Mouse (Mus musculus) hindbrain, embryonic 15.5 days (tissue): ENCODE results near the gene Clspn. TPM values are rescaled to one million over a fixed set of nuclear protein-coding genes. Genes with fewer than 3 reads are reported as not detected.
A peak's percentile ranks its signal among the peaks of the same experiment; 100 is the strongest.
"Not testable (repeated sequence)": the region's sequence is repeated elsewhere in the genome, so short reads cannot be mapped to it uniquely, and the experiment has no call there.

Experiments
- ATAC-seq: fragments of 200-750 bp; cut with Nextera tagmentation; 2 replicates; pipeline ENCODE4 v1.8.0; 2017; ENCODE audit warnings: low read depth, moderate number of reproducible peaks, moderate TSS enrichment; ENCODE audit not compliant: low FRiP score
- H3K27ac ChIP-seq: fragments of 300-500 bp; sonication (generic); replicated peaks from 2 replicates; pipeline ENCODE4 v1.5.1; 2015; ENCODE audit warnings: mild to moderate bottlenecking, inconsistent platforms
- H3K27me3 ChIP-seq: fragments of 300-500 bp; sonication (generic); 2 replicates; pipeline ENCODE4 v1.6.1; 2015; ENCODE audit warnings: control low read depth, inconsistent platforms
- H3K36me3 ChIP-seq: fragments of 300-500 bp; sonication (generic); 2 replicates; pipeline ENCODE4 v1.6.1; 2015; ENCODE audit warnings: control low read depth, inconsistent platforms
- H3K4me1 ChIP-seq: fragments of 300-500 bp; sonication (generic); replicated peaks from 2 replicates; pipeline ENCODE4 v1.6.1; 2015; ENCODE audit warnings: control low read depth, inconsistent platforms
- H3K4me2 ChIP-seq: fragments of 300-500 bp; sonication (generic); 2 replicates; pipeline ENCODE4 v1.6.1; 2015; ENCODE audit warnings: moderate library complexity, mild to moderate bottlenecking, inconsistent platforms
- H3K4me3 ChIP-seq: fragments of 300-500 bp; sonication (generic); 2 replicates; pipeline ENCODE4 v1.5.1; 2015; ENCODE audit warnings: mild to moderate bottlenecking, inconsistent platforms
- H3K9ac ChIP-seq: fragments of 300-500 bp; sonication (generic); 2 replicates; pipeline ENCODE4 v1.6.1; 2015; ENCODE audit warnings: inconsistent platforms
- H3K9me3 ChIP-seq: fragments of 300-500 bp; sonication (generic); 2 replicates; pipeline ENCODE4 v1.6.1; 2016; ENCODE audit warnings: control low read depth, inconsistent platforms
- WGBS: fragments of 180-500 bp; shearing (Covaris S2); methylation state at CpG from one replicate; pipeline ENCODE4 v1.1.7; 2015; 5-methylcytosine and 5-hydroxymethylcytosine counted together
- polyA plus RNA-seq: library from polyadenylated mRNA; unstranded; fragments of >200 nt; fragmentation: Nextera tagmentation; extraction: Ambion mirVana; gene quantifications from 2 replicates; pipeline ENCODE4 v1.2.1, GENCODE M21; 2015

The Clspn gene
- 8.8 and 9.5 TPM in 2 replicates for polyA plus RNA-seq

- Histone ChIP-seq H3K27me3 (no peaks in the 10 kb centered on the region), H3K4me1 (peaks cover 10% of the 10 kb centered on the region), H3K9ac (peak within 1 kb of the TSS; percentile 52), H3K36me3 (no peaks in the 10 kb centered on the region), H3K9me3 (no peaks in the 10 kb centered on the region), H3K4me3 (peak within 1 kb of the TSS; percentile 90), H3K27ac (0 out of 2 replicates have a peak within 1 kb of the TSS, but pooled peaks have one; percentile 48), H3K4me2 (peak within 1 kb of the TSS; percentile 95)
- WGBS, result under 1% methylated on average over 54 of the region's 54 CpGs
- ATAC-seq, result peak; percentile 97
Measured at GRCm38 (mm10) chr4:126556809-126557711, at the start of gene Clspn. Gene Clspn (plus strand): TSS chr4:126556935.

- H3K4me2 ChIP-seq, result no peak overlapping the region
- H3K27ac ChIP-seq, result no peak overlapping the region
- H3K4me3 ChIP-seq, result no peak overlapping the region
- no peaks in the 10 kb centered on the region for H3K4me1 ChIP-seq
- H3K9me3 ChIP-seq, result no peaks in the 10 kb centered on the region
- H3K27me3 ChIP-seq, result no peaks in the 10 kb centered on the region
- peaks cover 80% of the 10 kb centered on the region for H3K36me3 ChIP-seq
- ATAC-seq, result no peak
- H3K9ac ChIP-seq, result no peak overlapping the region
- 81% methylated on average over 14 of the region's 14 CpGs for WGBS
Measured at GRCm38 (mm10) chr4:126508110-126508899, 48.4 kb upstream of the Clspn start.

GRCm38 (mm10) chr4:126509072-126509471 lies 47.7 kb upstream of the Clspn start:
- Histone ChIP-seq H3K36me3 (peaks cover 83% of the 10 kb centered on the region), H3K9me3 (no peaks in the 10 kb centered on the region)
- WGBS, result 97% methylated on average over 2 of the region's 2 CpGs

GRCm38 (mm10) chr4:126511013-126511412 lies 45.7 kb upstream of the Clspn start:
- 89% methylated on average over 5 of the region's 5 CpGs for WGBS
- Histone ChIP-seq H3K4me3 (no peak overlapping the region), H3K4me2 (no peak overlapping the region), H3K4me1 (no peaks in the 10 kb centered on the region), H3K27me3 (no peaks in the 10 kb centered on the region), H3K9ac (no peak overlapping the region), H3K9me3 (no peaks in the 10 kb centered on the region), H3K27ac (no peak overlapping the region), H3K36me3 (peaks cover 84% of the 10 kb centered on the region)
- no peak for ATAC-seq

More at GRCm38 (mm10) chr4:126509072-126509471, 47.7 kb upstream of the Clspn start:
- H3K4me1 ChIP-seq, result no peaks in the 10 kb centered on the region
- no peak for ATAC-seq
- no peaks in the 10 kb centered on the region for H3K27me3 ChIP-seq
- H3K4me3 ChIP-seq, result no peak overlapping the region
- no peak overlapping the region for H3K4me2 ChIP-seq
- H3K9ac ChIP-seq, result no peak overlapping the region
- no peak overlapping the region for H3K27ac ChIP-seq

DNA sequence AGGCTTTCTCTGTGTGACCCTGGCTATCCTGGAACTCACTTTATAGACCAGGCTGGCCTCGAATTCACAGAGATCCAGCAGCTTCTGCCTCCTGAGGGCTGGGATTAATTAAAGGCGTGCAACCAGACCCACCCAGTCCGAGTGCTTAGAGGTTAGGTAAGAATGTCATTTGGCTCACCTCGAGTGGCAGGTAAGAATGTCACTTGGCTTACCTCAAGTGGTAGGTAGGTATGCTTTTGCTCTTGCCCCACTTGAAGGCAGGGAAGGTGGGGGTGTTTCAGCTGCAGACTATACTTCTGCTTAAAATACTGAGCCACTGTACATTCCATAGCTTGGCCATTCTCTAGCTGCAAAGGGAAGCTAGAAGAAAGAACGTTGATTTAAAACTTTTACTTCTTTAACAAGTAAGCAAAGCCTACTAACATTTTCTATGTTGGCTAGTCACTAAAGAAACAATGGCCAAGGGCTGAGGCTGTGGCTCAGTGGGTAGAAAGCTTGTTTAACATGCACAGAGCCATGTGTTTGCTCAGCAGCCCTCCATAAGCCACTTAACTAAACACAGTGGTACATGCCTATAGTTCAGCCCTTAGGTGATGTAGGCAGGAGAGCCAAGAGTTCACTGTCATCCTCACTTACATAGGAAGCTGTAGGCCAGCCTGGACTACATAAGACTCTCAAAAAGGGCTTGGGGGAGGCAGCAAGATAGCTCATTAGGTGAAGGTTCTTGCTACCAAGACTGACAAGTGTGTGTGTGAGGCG lies 44.2 kb upstream of the Clspn start:
- no peaks in the 10 kb centered on the region for H3K27me3 ChIP-seq
- H3K9me3 ChIP-seq, result no peaks in the 10 kb centered on the region
- H3K4me1 ChIP-seq, result no peaks in the 10 kb centered on the region
- H3K27ac ChIP-seq, result no peak overlapping the region
- no peak overlapping the region for H3K4me3 ChIP-seq
- peaks cover 84% of the 10 kb centered on the region for H3K36me3 ChIP-seq
- no peak for ATAC-seq
- no peak overlapping the region for H3K9ac ChIP-seq
- WGBS, result 93% methylated on average over 6 of the region's 6 CpGs
- no peak overlapping the region for H3K4me2 ChIP-seq

DNA sequence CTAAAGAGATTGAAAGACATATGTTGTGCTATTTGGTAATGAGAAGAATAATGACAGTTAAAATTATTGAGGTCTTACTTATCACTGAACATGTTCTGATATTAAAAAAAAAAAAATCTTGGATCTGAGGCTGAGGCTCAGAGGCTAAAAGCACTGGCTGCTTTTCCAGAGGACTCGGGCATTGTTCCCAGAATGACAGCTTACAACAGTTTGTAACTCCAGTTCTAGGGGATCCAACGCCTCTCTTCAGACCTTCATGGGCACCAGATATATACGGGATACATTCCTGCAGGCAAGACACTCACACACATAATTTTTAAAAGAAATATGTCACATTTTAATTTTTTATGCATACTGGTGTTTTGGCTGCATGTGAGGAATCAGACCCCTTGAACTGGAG lies 30.6 kb upstream of the Clspn start:
- Histone ChIP-seq H3K9me3 (no peaks in the 10 kb centered on the region), H3K27me3 (no peaks in the 10 kb centered on the region), H3K36me3 (peaks cover 25% of the 10 kb centered on the region), H3K27ac (no peak overlapping the region), H3K4me2 (no peak overlapping the region), H3K4me1 (peaks cover under 1% of the 10 kb centered on the region), H3K4me3 (no peak overlapping the region), H3K9ac (no peak overlapping the region)
- WGBS, result 89% methylated on average over 3 of the region's 3 CpGs
- no peak for ATAC-seq

- no peak for ATAC-seq
- Histone ChIP-seq H3K27ac (no peak overlapping the region), H3K27me3 (no peaks in the 10 kb centered on the region), H3K9ac (no peak overlapping the region), H3K36me3 (peaks cover 19% of the 10 kb centered on the region), H3K4me3 (no peak overlapping the region), H3K9me3 (no peaks in the 10 kb centered on the region), H3K4me2 (no peak overlapping the region), H3K4me1 (peaks cover 6% of the 10 kb centered on the region)
- WGBS, result 96% methylated on average over 5 of the region's 5 CpGs
Measured at GRCm38 (mm10) chr4:126526828-126527227, 29.9 kb upstream of the Clspn start.

DNA sequence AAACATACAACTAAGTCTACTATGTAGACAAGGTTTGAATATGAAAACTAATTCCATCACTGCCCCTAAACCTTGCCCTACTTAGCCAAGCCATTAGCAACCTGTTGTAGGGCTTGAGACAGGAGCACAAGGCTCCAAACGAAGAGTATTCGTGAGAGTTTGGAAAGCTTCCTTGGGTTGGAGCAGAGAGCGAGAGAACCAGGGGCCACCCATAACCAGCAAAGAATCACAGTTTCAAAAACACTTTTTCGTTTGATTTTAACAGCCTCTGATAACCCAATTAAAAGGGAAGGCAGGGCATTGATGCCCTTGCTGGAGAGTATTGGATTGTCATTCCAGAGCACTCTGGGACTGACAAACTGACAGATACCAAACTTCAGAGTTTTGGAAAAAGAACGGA lies 24.4 kb upstream of the Clspn start:
- Histone ChIP-seq H3K4me1 (peaks cover 18% of the 10 kb centered on the region), H3K27ac (no peak overlapping the region)

GRCm38 (mm10) chr4:126532827-126533728 lies 23.7 kb upstream of the Clspn start, which contains the start of gene Ago4:
Gene Ago4 (minus strand): TSS chr4:126533472.
- Histone ChIP-seq H3K4me2 (peak within 1 kb of the TSS; percentile 79), H3K36me3 (no peaks in the 10 kb centered on the region), H3K9ac (peak within 1 kb of the TSS; percentile 88), H3K27me3 (no peaks in the 10 kb centered on the region), H3K4me3 (peak within 1 kb of the TSS; percentile 90), H3K4me1 (peaks cover 18% of the 10 kb centered on the region), H3K9me3 (no peaks in the 10 kb centered on the region), H3K27ac (peak within 1 kb of the TSS; percentile 83)
- under 1% methylated on average over 94 of the region's 120 CpGs for WGBS
- ATAC-seq, result peak; percentile 95

More for the DNA sequence above, 24.4 kb upstream of the Clspn start:
- WGBS, result 25% methylated on average over 5 of the region's 5 CpGs
- Histone ChIP-seq H3K27me3 (no peaks in the 10 kb centered on the region), H3K36me3 (no peaks in the 10 kb centered on the region), H3K9ac (peak overlapping the region; percentile 88), H3K9me3 (no peaks in the 10 kb centered on the region), H3K4me2 (peak overlapping the region; percentile 79), H3K4me3 (peak overlapping the region; percentile 90)
- ATAC-seq, result no peak

DNA sequence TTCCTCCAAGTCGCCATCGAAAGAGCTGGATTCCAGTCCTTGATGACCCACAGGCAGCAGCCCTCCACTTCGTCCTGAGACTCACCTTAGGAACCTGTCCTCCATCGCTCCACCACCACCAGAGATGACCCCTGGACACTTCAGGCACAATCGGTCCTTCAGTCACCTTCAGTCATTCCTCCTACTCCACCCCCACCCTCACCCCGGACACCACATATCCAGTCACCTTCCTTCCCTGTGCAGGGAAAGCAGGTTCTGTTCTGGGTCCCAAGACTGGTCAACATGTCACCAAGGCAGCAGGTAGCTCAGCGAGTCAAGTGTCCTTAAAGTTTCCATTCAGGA lies 23.0 kb upstream of the Clspn start:
- peak overlapping the region; percentile 83 for H3K27ac ChIP-seq
- no peaks in the 10 kb centered on the region for H3K27me3 ChIP-seq
- peak overlapping the region; percentile 90 for H3K4me3 ChIP-seq
- peak; percentile 75 for ATAC-seq
- H3K9me3 ChIP-seq, result no peaks in the 10 kb centered on the region
- H3K4me2 ChIP-seq, result peak overlapping the region; percentile 79
- 7% methylated on average over 7 of the region's 7 CpGs for WGBS
- H3K9ac ChIP-seq, result peak overlapping the region; percentile 88
- no peaks in the 10 kb centered on the region for H3K36me3 ChIP-seq
- peaks cover 18% of the 10 kb centered on the region for H3K4me1 ChIP-seq

GRCm38 (mm10) chr4:126535631-126536030 lies 21.1 kb upstream of the Clspn start:
- H3K4me1 ChIP-seq, result peaks cover 18% of the 10 kb centered on the region
- WGBS, result 93% methylated on average over 7 of the region's 7 CpGs
- not testable (repeated sequence) for H3K36me3 ChIP-seq, H3K4me3 ChIP-seq, H3K9me3 ChIP-seq, H3K27me3 ChIP-seq, H3K4me2 ChIP-seq, ATAC-seq, H3K9ac ChIP-seq, H3K27ac ChIP-seq
